Mouse (Mus musculus) lung, postnatal 36 days (tissue): ENCODE data around the gene Kcng3.

Experiments used
- DNase-seq: peaks from one replicate; pipeline ENCODE4 v3.0.0; 2022; ENCODE audit warnings: mixed read lengths

Gene Kcng3

DNA sequence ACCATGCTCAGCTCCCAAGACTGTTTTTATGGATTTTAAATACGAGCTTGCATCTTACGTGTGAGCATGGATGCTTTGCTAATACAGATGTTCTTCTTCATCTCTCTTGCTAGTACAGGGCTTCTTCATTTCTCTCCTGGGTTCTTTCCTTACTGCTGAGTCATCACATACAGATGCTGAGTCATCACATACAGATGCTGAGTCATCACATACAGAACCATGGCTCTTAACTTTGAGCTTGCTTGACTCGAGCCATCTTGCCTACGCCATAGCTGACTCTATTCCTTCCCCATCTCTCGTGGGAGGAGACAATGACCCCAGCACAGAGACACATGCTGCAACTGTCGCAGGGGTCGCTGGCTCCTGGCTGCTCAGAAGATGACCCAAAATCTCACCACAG, 76.7 kb downstream of the Kcng3 start:
- no peak for DNase-seq

DNA sequence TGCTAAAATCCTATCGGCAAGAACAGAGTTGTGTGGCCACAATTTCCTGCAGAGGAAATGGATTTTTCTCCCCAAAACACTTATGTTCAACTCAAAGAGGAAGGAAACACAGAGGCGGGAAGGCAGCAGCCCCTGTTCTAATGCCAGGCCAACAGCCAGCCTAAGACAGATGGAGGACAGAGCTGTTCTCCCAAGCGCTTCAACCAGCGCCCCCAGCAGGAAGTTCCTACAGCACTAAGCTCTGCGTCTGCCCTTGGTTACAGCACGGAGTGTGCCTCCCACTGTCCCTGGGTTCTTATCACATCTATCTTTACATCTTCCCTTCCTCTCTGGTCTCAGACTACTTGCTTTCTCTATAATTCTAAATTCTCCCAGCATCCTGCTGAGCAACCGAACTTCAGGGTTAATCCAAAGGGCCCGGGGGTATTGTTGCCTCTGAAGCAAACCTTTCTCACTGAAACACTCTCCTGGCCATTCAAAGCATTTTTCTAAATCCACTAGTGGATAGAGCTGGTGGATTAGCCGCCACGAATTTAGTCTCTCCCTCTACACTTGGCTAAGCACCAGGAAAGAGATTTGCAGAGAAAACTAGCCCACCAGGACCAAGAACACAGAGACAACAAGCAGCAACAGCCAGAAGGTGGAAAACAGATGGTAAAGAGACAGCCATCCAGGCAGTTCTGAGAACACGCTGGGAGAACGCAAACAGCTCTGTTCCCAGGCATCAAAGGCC, 83.0 kb downstream of the Kcng3 start:
- DNase-seq, result no peak

DNA sequence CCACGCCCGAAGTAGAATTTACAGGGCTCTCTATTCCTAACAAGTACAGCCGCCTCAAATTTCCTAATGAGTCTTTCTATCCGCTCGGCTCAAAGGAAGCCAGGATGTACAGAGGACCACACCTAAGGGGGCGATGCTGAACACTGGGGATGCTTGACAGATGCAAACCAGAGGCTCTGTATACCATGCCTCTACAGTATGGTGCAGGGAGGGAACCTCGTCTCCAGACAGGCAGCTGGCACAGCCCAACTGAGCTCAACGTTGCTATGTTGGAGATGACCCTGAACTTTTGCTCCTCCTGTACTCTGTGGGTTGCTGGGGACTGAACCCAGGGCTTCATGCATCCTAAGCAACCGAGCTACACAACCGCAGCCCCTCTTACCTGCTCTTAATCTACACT, 84.5 kb downstream of the Kcng3 start:
- DNase-seq, result no peak

- DNase-seq, result no peak
Observed at GRCm38 (mm10) chr17:83545756-83546742, 85.6 kb downstream of the Kcng3 start.

DNA sequence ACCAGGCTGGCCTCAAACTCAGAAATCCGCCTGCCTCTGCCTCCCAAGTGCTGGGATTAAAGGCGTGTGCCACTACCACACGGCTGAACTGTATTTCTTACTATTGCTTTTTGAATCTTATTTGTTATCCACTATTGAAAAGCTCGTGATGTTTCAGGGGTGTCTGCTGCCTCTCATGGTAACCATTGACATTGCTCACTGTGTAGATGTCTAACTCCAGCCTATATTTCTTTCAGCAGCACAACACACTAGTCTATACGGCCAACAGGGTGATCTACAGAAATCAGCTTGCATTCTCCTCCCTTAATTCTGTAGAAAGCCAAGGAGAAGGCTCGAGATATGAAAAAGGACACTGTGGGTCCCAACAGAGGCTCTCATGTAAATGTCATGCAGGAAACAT, 86.4 kb downstream of the Kcng3 start:
- DNase-seq, result no peak

DNA sequence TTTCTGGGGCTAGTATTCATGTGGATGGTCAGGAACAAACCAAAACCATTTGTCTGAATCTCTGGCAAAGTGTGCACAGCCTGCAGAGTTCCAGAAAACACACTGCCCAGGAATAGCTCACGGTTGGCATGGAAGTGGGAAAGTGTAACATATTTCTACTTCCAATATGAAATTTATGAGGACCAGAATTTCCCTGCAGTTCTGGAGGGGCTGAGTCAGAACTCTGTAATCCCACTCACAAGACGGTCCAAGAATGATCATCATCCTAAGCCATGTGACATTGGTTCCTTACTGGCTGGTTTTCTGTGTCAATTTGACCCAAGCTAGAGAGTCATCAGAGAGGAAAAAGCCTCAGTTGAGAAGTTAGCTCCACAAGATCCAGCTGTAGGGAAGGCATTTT, 89.3 kb downstream of the Kcng3 start:
- no peak for DNase-seq

- DNase-seq, result no peak
Observed at GRCm38 (mm10) chr17:83539262-83540037, 92.2 kb downstream of the Kcng3 start.

DNA sequence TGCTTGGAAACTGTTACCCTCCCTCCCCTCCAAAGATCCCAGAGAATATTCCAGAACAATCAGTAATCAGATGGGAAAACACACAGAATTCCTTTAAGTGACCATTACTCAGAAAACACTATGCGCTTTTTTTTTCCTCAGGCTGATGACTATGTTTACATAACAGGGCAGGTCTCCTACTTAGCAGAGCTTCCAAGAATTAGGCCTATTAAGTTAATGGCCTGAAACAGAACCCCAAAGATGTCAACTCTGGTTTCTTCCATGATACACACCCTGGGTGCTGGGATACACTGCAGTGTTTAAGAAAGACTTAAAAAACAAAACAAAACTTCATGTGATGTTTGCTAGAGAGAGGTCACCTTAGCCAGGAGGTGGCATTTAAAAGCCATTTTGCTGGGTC, 93.0 kb downstream of the Kcng3 start:
- DNase-seq, result no peak

DNA sequence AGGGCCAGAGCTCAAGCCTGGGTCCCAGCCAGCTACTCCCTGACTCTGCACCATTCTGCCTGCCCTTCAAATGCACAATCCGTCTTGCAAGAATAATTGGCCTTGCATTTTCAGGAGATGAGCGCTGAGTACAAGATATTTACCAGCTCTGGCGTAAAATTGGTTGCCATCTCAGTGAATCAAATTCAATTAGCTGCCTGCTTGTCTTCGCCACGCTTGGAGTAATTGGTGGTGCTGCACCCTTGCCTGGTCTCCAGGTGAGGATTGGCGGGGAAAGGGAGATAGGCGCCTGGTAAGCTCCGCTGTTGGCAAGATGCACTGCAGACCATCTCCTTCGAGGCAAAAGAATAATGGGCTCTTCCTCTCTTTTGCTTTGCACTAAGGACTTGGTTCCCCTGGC, 93.6 kb downstream of the Kcng3 start:
- DNase-seq, result no peak
